Mouse (Mus musculus): ENCODE data around the gene Mchr1. TPM values are rescaled to one million over a fixed set of nuclear protein-coding genes. Genes with fewer than 3 reads are reported as not detected.

The Mchr1 gene
- polyA plus RNA-seq (2012; rRNA removed): 2.0 and 2.4 TPM in 2 replicates

DNA sequence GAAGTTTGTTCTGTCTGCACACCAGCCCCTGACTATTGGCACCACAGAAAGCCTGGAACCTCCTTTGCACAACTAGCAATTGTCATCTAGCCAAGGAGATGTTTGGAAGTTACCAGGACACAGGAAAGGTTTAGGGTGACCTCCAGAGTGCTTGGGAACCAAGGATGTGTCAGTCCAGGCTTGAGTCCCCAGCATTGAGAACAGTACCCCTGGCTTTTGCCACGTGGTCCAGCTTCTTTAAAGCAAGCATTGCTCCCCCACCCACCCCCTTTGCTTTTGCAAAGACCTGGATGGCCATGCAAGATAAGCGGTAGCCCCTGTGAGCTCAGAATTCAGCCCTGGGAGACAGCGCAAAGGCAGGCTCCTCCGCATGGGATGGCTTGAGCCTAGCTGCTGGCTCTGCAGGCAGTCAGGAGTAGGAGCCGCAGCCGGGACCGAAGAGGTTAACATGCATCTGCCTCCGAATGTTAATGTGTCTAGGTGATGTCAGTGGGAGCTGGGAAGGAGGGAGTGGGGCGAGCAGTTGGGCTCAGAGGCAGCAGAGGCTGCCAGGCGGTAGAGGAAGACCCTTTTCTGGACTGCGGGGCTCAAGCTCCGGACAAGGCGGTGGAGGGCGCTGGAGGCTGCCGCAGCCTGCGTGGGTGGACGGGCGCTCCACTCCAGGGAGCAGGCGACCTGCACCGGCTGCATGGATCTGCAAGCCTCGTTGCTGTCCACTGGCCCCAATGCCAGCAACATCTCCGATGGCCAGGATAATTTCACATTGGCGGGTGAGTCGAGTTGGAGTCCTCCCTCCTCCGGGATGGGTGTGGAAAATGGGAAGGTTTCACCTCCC is at the start of gene Mchr1:
Mchr1 (plus strand) TSS at position 414 of the 835 bp plus-strand sequence.

DNA sequence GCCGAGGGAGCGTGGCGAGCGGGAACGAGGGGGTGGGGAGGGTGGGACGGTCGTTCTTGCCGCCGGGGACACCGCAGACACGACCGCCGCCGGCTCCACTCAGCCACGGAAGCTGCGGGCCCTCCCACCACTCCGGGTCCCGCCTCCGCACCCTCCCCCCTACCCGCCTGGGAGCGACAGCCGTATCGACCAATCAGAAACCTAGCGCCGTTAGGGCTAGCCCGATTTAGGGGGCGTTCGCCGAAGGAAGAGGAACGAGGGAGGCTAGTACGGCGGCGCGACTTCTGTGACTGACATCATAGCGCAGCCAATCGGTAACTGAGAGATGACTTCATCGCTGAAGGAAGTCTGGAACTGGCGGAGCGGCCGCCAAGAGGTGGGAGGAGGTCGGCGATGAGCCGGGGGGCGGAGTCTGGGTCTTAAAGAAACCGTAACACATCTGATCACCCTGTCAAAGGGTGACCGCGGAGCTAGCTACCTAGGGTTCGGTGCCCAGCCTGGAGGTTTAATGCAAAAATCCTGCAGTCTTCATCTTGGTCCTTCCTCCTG is 44.6 kb upstream of the Mchr1 start, which contains the start of gene Mrtfa:
Mrtfa (minus strand) TSS at position 128 of the 549 bp plus-strand sequence.

Other genes with a start within 250 kb of the Mchr1 start
- gene Mrtfa, start 44.7 kb upstream of the Mchr1 start, polyA plus RNA-seq (2012; rRNA removed): 25.8 and 30.1 TPM in 2 replicates
- 95.3 and 103 TPM in 2 replicates for gene Slc25a17, start 125.3 kb downstream of the Mchr1 start, polyA plus RNA-seq (2012; rRNA removed)
- 80.8 and 83.2 TPM in 2 replicates for gene St13, start 164.6 kb downstream of the Mchr1 start, polyA plus RNA-seq (2012; rRNA removed)
- gene Xpnpep3, start 164.6 kb downstream of the Mchr1 start, polyA plus RNA-seq (2012; rRNA removed): 7.5 and 8.5 TPM in 2 replicates
- 0.05 TPM in 1 of 2 replicates, not detected in the other for gene Dnajb7, start 172.8 kb downstream of the Mchr1 start, polyA plus RNA-seq (2012; rRNA removed)
- gene Rbx1, start 230.8 kb downstream of the Mchr1 start, polyA plus RNA-seq (2012; rRNA removed): 246 and 269 TPM in 2 replicates

Data from central nervous system, embryonic 14 days (tissue).